Mouse (Mus musculus) spleen, adult 2 months (tissue): Measurements from ENCODE around the gene Gm11444. TPM values are rescaled to one million over a fixed set of nuclear protein-coding genes. Genes with fewer than 3 reads are reported as not detected.

Experiments used
- DNase-seq, 2 experiments: peaks; one replicate each; pipeline versions ENCODE4 v3.0.0 to v3.0.0-alpha.2; 2012 to 2021; ENCODE audit warnings: low spot score in 2 of 2, low read depth in 1 of 2
- H3K27ac ChIP-seq: fragments of 200-500 bp; 2 replicates; pipeline ENCODE4 v1.5.1; 2012; ENCODE audit warnings: low read length, inconsistent platforms; ENCODE audit not compliant: insufficient read depth
- H3K27me3 ChIP-seq: fragments of 200-500 bp; 2 replicates; pipeline ENCODE4 v1.6.1; 2012; ENCODE audit warnings: mild to moderate bottlenecking, moderate library complexity, low read length, inconsistent platforms; ENCODE audit not compliant: control insufficient read depth, insufficient read depth
- H3K36me3 ChIP-seq: fragments of 200-500 bp; 2 replicates; pipeline ENCODE4 v1.6.1; 2012; ENCODE audit warnings: mild to moderate bottlenecking, low read length, inconsistent platforms; ENCODE audit not compliant: control insufficient read depth, insufficient read depth
- H3K4me1 ChIP-seq: fragments of 200-500 bp; 2 replicates; pipeline ENCODE4 v1.6.1; 2011; ENCODE audit warnings: inconsistent platforms; ENCODE audit not compliant: control insufficient read depth, insufficient read depth, insufficient read length
- H3K4me3 ChIP-seq: fragments of 200-500 bp; 2 replicates; pipeline ENCODE4 v1.5.1; 2011; ENCODE audit warnings: mild to moderate bottlenecking, inconsistent platforms; ENCODE audit not compliant: insufficient read depth, insufficient read length; ENCODE audit errors: extremely low read depth
- CTCF ChIP-seq: fragments of 200-500 bp; IDR thresholded peaks from 2 replicates; pipeline ENCODE4 v1.5.1; 2011; ENCODE audit warnings: mild to moderate bottlenecking, inconsistent platforms; ENCODE audit not compliant: insufficient read depth, insufficient read length, insufficient replicate concordance; ENCODE audit errors: extremely low read depth
- POLR2A ChIP-seq: fragments of 200-500 bp; IDR thresholded peaks from 2 replicates; pipeline ENCODE4 v1.6.1; 2011; ENCODE audit warnings: low read depth, low read length, inconsistent platforms
- WGBS: fragments of 180-500 bp; shearing (Covaris S2); methylation state at CpG from one replicate; pipeline ENCODE4 v1.1.7; 2018; 5-methylcytosine and 5-hydroxymethylcytosine counted together
- polyA plus RNA-seq: library from polyadenylated mRNA; depleted of rRNA; stranded (reverse); fragments of >200 nt; gene quantifications from 2 replicates; pipeline ENCODE4 v1.2.3, GENCODE M21; 2012

The Gm11444 gene
- polyA plus RNA-seq, 1 experiment = not detected

DNA sequence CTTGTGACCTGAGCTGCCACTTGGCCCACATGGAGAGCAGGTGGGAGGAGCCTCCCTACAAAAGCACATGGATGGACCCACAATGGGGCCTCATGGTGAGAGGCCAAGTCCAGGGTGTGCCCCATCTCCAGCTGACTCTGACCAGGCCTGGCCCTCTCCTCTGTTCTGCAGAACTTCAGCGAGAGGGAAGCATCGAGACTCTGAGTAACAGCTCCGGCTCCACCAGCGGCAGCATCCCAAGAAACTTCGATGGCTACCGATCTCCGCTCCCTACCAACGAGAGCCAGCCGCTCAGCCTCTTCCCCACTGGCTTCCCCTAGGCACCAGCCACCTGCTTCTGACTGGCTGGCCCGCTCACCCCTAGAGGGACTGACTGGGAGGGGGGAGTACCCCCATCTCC, 25.1 kb downstream of the Gm11444 start:
- Histone ChIP-seq H3K27ac (no peak overlapping the region), H3K4me3 (no peak overlapping the region), H3K36me3 (no peaks in the 10 kb centered on the region), H3K27me3 (peaks cover 11% of the 10 kb centered on the region), H3K4me1 (no peaks in the 10 kb centered on the region)
- WGBS = 94% methylated on average over 10 of the region's 10 CpGs
- TF ChIP-seq CTCF (no peak), POLR2A (no peak)
- no peak for DNase-seq

GRCm38 (mm10) chr11:85823794-85824193, 26.3 kb downstream of the Gm11444 start:
- Histone ChIP-seq H3K36me3 (no peaks in the 10 kb centered on the region), H3K27me3 (no peaks in the 10 kb centered on the region), H3K27ac (no peak overlapping the region), H3K4me1 (no peaks in the 10 kb centered on the region), H3K4me3 (no peak overlapping the region)
- WGBS = 95% methylated on average over 4 of the region's 4 CpGs
- no peak for TF ChIP-seq POLR2A
- TF ChIP-seq CTCF = no peak
- no peak for DNase-seq

- WGBS = 23% methylated on average over 6 of the region's 6 CpGs
- Histone ChIP-seq H3K36me3 (no peaks in the 10 kb centered on the region), H3K4me3 (no peak overlapping the region), H3K27ac (no peak overlapping the region), H3K4me1 (no peaks in the 10 kb centered on the region), H3K27me3 (no peaks in the 10 kb centered on the region)
- TF ChIP-seq POLR2A = no peak
- peak; percentile 71; the same call in 1 of the 2 replicates for TF ChIP-seq CTCF
- peak in 1 of 2 experiments; percentile 56 for DNase-seq
These were observed 27.0 kb downstream of the Gm11444 start for GRCm38 (mm10) chr11:85823181-85823580.

DNA sequence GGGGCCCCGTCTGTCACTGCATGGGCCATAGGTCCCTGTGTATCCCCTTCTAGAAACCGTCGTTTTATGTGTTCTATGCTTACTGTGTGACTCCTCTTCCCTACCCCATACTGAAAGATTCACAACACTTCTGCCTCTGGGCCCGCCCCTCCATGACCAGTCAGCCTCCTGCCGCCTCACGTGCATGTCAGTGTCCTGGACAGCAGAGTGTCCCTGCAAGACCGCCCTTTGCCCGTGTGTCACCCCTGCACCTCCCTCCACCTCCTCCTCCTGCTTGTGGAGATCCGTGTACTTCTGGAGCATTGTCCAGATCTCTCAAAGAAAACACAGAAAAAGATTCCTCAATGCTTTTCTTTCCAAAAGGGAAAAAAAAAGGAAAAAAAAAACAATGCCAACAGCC, 28.5 kb downstream of the Gm11444 start:
- 84% methylated on average over 9 of the region's 9 CpGs for WGBS
- Histone ChIP-seq H3K27ac (no peak overlapping the region), H3K36me3 (no peaks in the 10 kb centered on the region), H3K27me3 (no peaks in the 10 kb centered on the region), H3K4me3 (no peak overlapping the region), H3K4me1 (no peaks in the 10 kb centered on the region)
- DNase-seq = no peak
- TF ChIP-seq POLR2A (no peak), CTCF (no peak)

- Histone ChIP-seq H3K27ac (no peak overlapping the region), H3K4me1 (no peaks in the 10 kb centered on the region), H3K27me3 (no peaks in the 10 kb centered on the region), H3K36me3 (no peaks in the 10 kb centered on the region), H3K4me3 (no peak overlapping the region)
- DNase-seq = no peak
- TF ChIP-seq POLR2A (no peak), CTCF (no peak)
- WGBS = 92% methylated on average over 3 of the region's 3 CpGs
These were observed 29.2 kb downstream of the Gm11444 start for GRCm38 (mm10) chr11:85820959-85821358.

- Histone ChIP-seq H3K27me3 (no peaks in the 10 kb centered on the region), H3K36me3 (no peaks in the 10 kb centered on the region), H3K27ac (no peak overlapping the region), H3K4me1 (no peaks in the 10 kb centered on the region), H3K4me3 (no peak overlapping the region)
- 86% methylated on average over 3 of the region's 3 CpGs for WGBS
- no peak for TF ChIP-seq POLR2A
- no peak for TF ChIP-seq CTCF
- DNase-seq = no peak
These were observed 31.7 kb downstream of the Gm11444 start for GRCm38 (mm10) chr11:85818401-85818800.

DNA sequence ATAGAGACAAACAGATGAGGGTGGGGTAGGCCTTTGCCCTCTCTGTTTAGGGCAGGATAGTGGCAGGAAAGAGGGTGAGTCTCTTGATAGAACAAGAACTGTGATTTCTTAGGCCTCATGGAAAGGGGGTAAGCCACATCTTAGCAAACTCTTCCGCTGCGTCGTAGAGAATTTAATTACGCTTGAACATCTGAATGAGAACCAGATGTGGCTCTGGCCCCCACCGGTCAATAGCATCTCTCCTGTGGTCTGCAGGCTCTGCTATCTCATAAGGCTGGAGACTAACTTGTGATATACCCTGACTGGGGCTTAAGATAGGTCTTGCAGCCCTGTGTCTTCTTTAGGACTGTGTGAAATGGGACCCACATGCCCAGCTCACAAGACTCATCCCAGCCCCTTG, 33.7 kb downstream of the Gm11444 start:
- H3K27ac ChIP-seq = no peak overlapping the region
- peaks cover 6% of the 10 kb centered on the region; the same call in 1 of the 2 replicates for H3K4me1 ChIP-seq
- TF ChIP-seq POLR2A (no peak), CTCF (no peak)
- DNase-seq = no peak
- no peaks in the 10 kb centered on the region for H3K27me3 ChIP-seq
- H3K4me3 ChIP-seq = no peak overlapping the region
- H3K36me3 ChIP-seq = no peaks in the 10 kb centered on the region
- WGBS = 95% methylated on average over 5 of the region's 5 CpGs
